Mouse (Mus musculus) ES-Bruce4 (cell line): ENCODE measurements around the gene Extl1.

ENCODE experiments used
- CTCF ChIP-seq: IDR thresholded peaks from one replicate; pipeline ENCODE4 v1.8.1; 2011; ENCODE audit warnings: low read depth, low read length
- EP300 ChIP-seq: IDR thresholded peaks from 2 replicates; pipeline ENCODE4 v1.6.1; 2011; ENCODE audit warnings: low read depth, low read length; ENCODE audit not compliant: insufficient read depth
- POLR2A ChIP-seq: IDR thresholded peaks from one replicate; pipeline ENCODE4 v1.8.1; 2011; ENCODE audit warnings: low read length; ENCODE audit not compliant: insufficient read depth

DNA sequence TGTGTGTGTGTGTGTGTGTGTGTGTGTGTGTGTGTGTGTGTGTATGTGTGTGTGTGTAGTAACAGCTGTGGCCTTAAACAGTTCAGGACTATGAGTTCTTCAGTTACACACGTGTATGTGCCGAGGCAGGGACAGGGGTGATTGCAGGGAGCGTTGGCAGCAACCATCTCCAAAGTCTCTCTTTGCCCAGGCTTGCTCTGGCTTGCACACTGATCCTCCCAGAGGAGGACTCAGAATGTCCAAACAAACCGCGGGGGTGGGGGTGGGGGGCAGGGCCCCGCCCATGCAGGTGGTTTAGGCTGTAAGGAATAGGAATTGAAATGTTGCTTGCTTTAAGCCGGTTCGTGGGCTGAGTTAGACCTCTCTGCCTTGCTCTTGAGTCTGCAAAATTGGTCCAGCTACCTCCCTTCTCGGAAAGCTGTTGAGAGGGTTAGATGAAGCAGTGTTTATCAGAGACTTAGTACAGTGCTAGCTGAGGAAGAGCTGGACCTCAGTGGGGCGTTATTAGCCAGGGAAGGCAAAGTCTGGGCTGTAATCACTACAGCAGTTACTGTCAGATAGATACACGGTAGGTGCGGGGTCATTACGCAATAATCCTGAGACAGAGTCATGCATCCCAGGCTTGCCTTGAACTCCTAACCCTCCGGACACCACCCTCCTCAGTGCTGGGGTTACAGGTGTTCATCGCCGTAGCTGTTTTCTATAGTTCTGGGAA lies 18.4 kb upstream of the Extl1 start:
- TF ChIP-seq POLR2A (no peak), EP300 (peak; percentile 37; the same call in 1 of the 2 replicates), CTCF (no peak)
